Comparison of ENCODE assay signal across 11 mouse cellular contexts in genomic region chr12:31905696-31906551, GRCm38 (mm10). TPM values are rescaled to one million over a fixed set of nuclear protein-coding genes. Genes with fewer than 3 reads are reported as not detected.
DNase-seq lines count a peak whose midpoint lies in the region; ATAC-seq lines count a peak whose summit lies in the region.
"Had no signal": no experiment of that assay in that cellular context is flagged by ENCODE, and none has a peak within 500 bp of the region (broad histone marks: within the 10 kb centered on the region; RNA-seq: fewer than 3 reads in every experiment).

No protein-coding gene starts in this region.

- H3K9me3 ChIP-seq in forebrain, embryonic 13.5 days (replicated peaks) = no peaks in the 10 kb centered on the region
- H3K9me3 ChIP-seq: heart, embryonic 15.5 days had no signal

- DNase-seq in embryo, embryonic 10 days (ENCODE audit: low spot score) = peak; percentile 14
- DNase-seq in embryo, embryonic 9.5 days (ENCODE audit: extremely low spot score) = no peak
- peak; percentile 59 for DNase-seq in brain, embryonic 18.5 days (ENCODE audit: low read depth, low spot score)
- DNase-seq in adrenal gland, adult 8-10 months = no peak
- DNase-seq in thymus, postnatal 36 days = no peak
- DNase-seq: lung, postnatal 14 days; thymus, postnatal 25 days had no signal

- ATAC-seq in forebrain, embryonic 13.5 days = peak; percentile 96
- peak; percentile 73 for ATAC-seq in megakaryocyte-erythroid progenitor cell, adult 5-6 weeks (replicated peaks; ENCODE audit: low FRiP score, low TSS enrichment, poor library complexity, severe bottlenecking)
- no peak for ATAC-seq in granulocyte monocyte progenitor cell, adult 5-6 weeks (replicated peaks; ENCODE audit: poor library complexity, severe bottlenecking)

- no peaks in the 10 kb centered on the region for H3K36me3 ChIP-seq in forebrain, embryonic 13.5 days (ENCODE audit: poor library complexity, severe bottlenecking)
- H3K36me3 ChIP-seq: heart, embryonic 15.5 days had no signal

- H3K4me2 ChIP-seq in forebrain, embryonic 13.5 days = peak overlapping the region; percentile 16
- H3K4me2 ChIP-seq: heart, embryonic 15.5 days had no signal

- H3K4me1 ChIP-seq in forebrain, embryonic 13.5 days = peaks cover 15% of the 10 kb centered on the region

- WGBS in forebrain, embryonic 13.5 days = 28% methylated on average over 6 of the region's 6 CpGs

- no peaks in the 10 kb centered on the region for H3K27me3 ChIP-seq in forebrain, embryonic 13.5 days
- H3K27me3 ChIP-seq: heart, embryonic 15.5 days had no signal

- 0 out of 2 replicates have a peak overlapping the region, but pooled peaks have one; percentile 16 for H3K9ac ChIP-seq in forebrain, embryonic 13.5 days
- H3K9ac ChIP-seq: heart, embryonic 15.5 days had no signal

- peak overlapping the region; percentile 88 for H3K27ac ChIP-seq in forebrain, embryonic 13.5 days
- H3K27ac ChIP-seq: heart, embryonic 15.5 days had no signal

- H3K4me3 ChIP-seq in forebrain, embryonic 13.5 days = no peak overlapping the region
- H3K4me3 ChIP-seq: heart, embryonic 15.5 days had no signal

RNA-seq across cellular contexts. Expression of gene Hbp1, which starts 44.4 kb away (rescaled TPM):
- 85.8 and 86.8 TPM in 2 replicates for polyA plus RNA-seq in forebrain, embryonic 13.5 days (2015; fragmentation: Nextera tagmentation; extraction: Ambion mirVana)
- 34.8 and 37.9 TPM in 2 replicates for total RNA-seq in megakaryocyte-erythroid progenitor cell, adult 5-6 weeks (2014; fragmentation: Nextera tagmentation)
- 39.8 and 50.5 TPM in 2 replicates for total RNA-seq in megakaryocyte-erythroid progenitor cell, adult 5-6 weeks (2017)
- total RNA-seq in adrenal gland, adult 8-10 months (2022) = 100 to 1,000 TPM in 1 of 4 experiments, 10 to 100 TPM in 3; 84.3 to 114 (median 91.1) TPM
- 39.9 and 43.5 TPM in 2 replicates for total RNA-seq in granulocyte monocyte progenitor cell, adult 5-6 weeks (2014; fragmentation: Nextera tagmentation)
- 40.6 and 53.1 TPM in 2 replicates for total RNA-seq in granulocyte monocyte progenitor cell, adult 5-6 weeks (2017)

Comparison
In these comparisons a context has a peak if more than half of its experiments do, and no peak if none do; other contexts are left out.
1. DNase-seq: peak in embryo, embryonic 10 days (single experiment) and brain, embryonic 18.5 days (single experiment); none in embryo, embryonic 9.5 days (single experiment), adrenal gland, adult 8-10 months (single experiment) and thymus, postnatal 36 days (0 of 2).